Mouse (Mus musculus): Measurements from ENCODE around the gene Fcrl6.

DNA sequence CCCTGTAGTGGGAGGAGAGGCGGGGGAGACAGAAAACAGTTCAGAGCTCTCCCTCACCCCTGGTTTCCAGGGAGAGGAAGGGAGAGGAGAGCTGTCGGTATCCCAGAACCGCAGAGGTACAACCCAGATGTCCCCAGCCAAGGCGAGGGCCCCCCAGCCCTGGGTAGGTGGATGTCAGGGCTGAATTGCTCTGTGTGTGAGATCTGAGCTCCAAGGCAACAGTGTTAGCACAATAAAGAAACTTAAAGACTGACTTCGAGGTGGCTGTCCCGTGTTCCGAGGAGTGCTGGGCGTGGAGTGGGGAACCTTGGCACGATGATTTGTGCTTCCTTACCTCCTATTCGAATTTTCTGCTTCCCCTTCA, 38.9 kb downstream of the Fcrl6 start:
- no peak for TF ChIP-seq CTCF (IDR thresholded peaks at IDR 0.05; ENCODE audit: control insufficient read depth, insufficient read depth, low read length)
- TF ChIP-seq POLR2A (IDR thresholded peaks at IDR 0.05; ENCODE audit: borderline replicate concordance, control insufficient read depth, low read depth, low read length): no peak

All from bone marrow, adult 2 months (tissue).